Mouse (Mus musculus): ENCODE data around the gene Trp53i13. TPM values are rescaled to one million over a fixed set of nuclear protein-coding genes. Genes with fewer than 3 reads are reported as not detected.

Trp53i13 gene
- polyA plus RNA-seq, 1 experiment from 2014 or later, result 20.5 TPM

GRCm38 (mm10) chr11:77486798-77487197 lies 29.0 kb downstream of the Trp53i13 start:
- ATAC-seq (no peak), DNase-seq (ENCODE audit: low read depth, low spot score) (no peak)
- no peak for TF ChIP-seq CTCF (IDR thresholded peaks at IDR 0.05)
- in situ Hi-C loops (cut with MboI; ENCODE audit: low pct_unique_long_range_greater_than_20kb), result no loop called here
- CTCF ChIA-PET, result interaction anchor here (1.1 kb wide), 1 partner anchor 13 kb away, joined by 4 read pairs; no protein-coding TSS in a partner anchor
- H3K27me3 ChIP-seq, result no peaks in the 10 kb centered on the region
- POLR2A ChIA-PET, result no interaction called here

- in situ Hi-C loops (cut with MboI; ENCODE audit: low pct_unique_long_range_greater_than_20kb), result no loop called here
- TF ChIP-seq CTCF (IDR thresholded peaks at IDR 0.05), result no peak
- DNase-seq (ENCODE audit: low read depth, low spot score) (no peak), ATAC-seq (no peak)
- CTCF ChIA-PET, result interaction anchor here (1.3 kb wide), 1 partner anchor 16 kb away, joined by 3 read pairs; no protein-coding TSS in a partner anchor
- POLR2A ChIA-PET, result no interaction called here
- H3K27me3 ChIP-seq, result no peaks in the 10 kb centered on the region
These were observed 30.6 kb downstream of the Trp53i13 start for GRCm38 (mm10) chr11:77485229-77485628.

- POLR2A ChIA-PET, result no interaction called here
- DNase-seq (ENCODE audit: low read depth, low spot score), result no peak
- no peaks in the 10 kb centered on the region for H3K27me3 ChIP-seq
- CTCF ChIA-PET, result interaction anchor here (0.9 kb wide), 1 partner anchor 44 kb away, joined by 3 read pairs; no protein-coding TSS in a partner anchor
- no peak for TF ChIP-seq CTCF (IDR thresholded peaks at IDR 0.05)
- no peak for ATAC-seq
- in situ Hi-C loops (cut with MboI; ENCODE audit: low pct_unique_long_range_greater_than_20kb), result no loop called here
These were observed 32.1 kb downstream of the Trp53i13 start for GRCm38 (mm10) chr11:77483510-77484255.

- no peak for TF ChIP-seq CTCF (IDR thresholded peaks at IDR 0.05)
- ATAC-seq (no peak), DNase-seq (ENCODE audit: low read depth, low spot score) (no peak)
- POLR2A ChIA-PET, result no interaction called here
- in situ Hi-C loops (cut with MboI; ENCODE audit: low pct_unique_long_range_greater_than_20kb), result no loop called here
- CTCF ChIA-PET, result no interaction called here
- no peaks in the 10 kb centered on the region for H3K27me3 ChIP-seq
These were observed 32.7 kb downstream of the Trp53i13 start for GRCm38 (mm10) chr11:77483043-77483442.

GRCm38 (mm10) chr11:77476895-77477294 lies 38.9 kb downstream of the Trp53i13 start:
- POLR2A ChIA-PET, result interaction anchor here (1.2 kb wide), 1 partner anchor 11 kb away, joined by 3 read pairs; no protein-coding TSS in a partner anchor

GRCm38 (mm10) chr11:77476216-77476615 lies 39.6 kb downstream of the Trp53i13 start:
- no peak for TF ChIP-seq CTCF (IDR thresholded peaks at IDR 0.05)
- in situ Hi-C loops (cut with MboI; ENCODE audit: low pct_unique_long_range_greater_than_20kb), result no loop called here
- ChIA-PET POLR2A (no interaction called here), CTCF (interaction anchor here (1.0 to 1.8 kb wide), 2 partner anchors 8 to 18 kb away, joined by 3 to 6 read pairs; partner anchors contain the start of gene Git1)
- no peak for ATAC-seq
- DNase-seq (ENCODE audit: low read depth, low spot score), result no peak
- no peaks in the 10 kb centered on the region for H3K27me3 ChIP-seq

More at GRCm38 (mm10) chr11:77476895-77477294, 38.9 kb downstream of the Trp53i13 start:
- in situ Hi-C loops (cut with MboI; ENCODE audit: low pct_unique_long_range_greater_than_20kb), result no loop called here
- no peaks in the 10 kb centered on the region for H3K27me3 ChIP-seq
- DNase-seq (ENCODE audit: low read depth, low spot score) (no peak), ATAC-seq (no peak)
- CTCF ChIA-PET, result interaction anchor here (0.9 to 1.8 kb wide), 3 partner anchors 9 to 160 kb away, joined by 3 to 6 read pairs (median 3); partner anchors contain the start of gene Git1
- no peak for TF ChIP-seq CTCF (IDR thresholded peaks at IDR 0.05)

GRCm38 (mm10) chr11:77472775-77473174 lies 43.0 kb downstream of the Trp53i13 start:
- DNase-seq (ENCODE audit: low read depth, low spot score) (no peak), ATAC-seq (no peak)
- CTCF ChIA-PET, result no interaction called here
- H3K27me3 ChIP-seq, result no peaks in the 10 kb centered on the region
- POLR2A ChIA-PET, result no interaction called here
- in situ Hi-C loops (cut with MboI; ENCODE audit: low pct_unique_long_range_greater_than_20kb), result no loop called here
- TF ChIP-seq CTCF (IDR thresholded peaks at IDR 0.05), result no peak

- TF ChIP-seq CTCF (IDR thresholded peaks at IDR 0.05), result no peak
- ChIA-PET POLR2A (no interaction called here), CTCF (no interaction called here)
- in situ Hi-C loops (cut with MboI; ENCODE audit: low pct_unique_long_range_greater_than_20kb), result no loop called here
- no peaks in the 10 kb centered on the region for H3K27me3 ChIP-seq
- ATAC-seq, result no peak
- no peak for DNase-seq (ENCODE audit: low read depth, low spot score)
These were observed 44.4 kb downstream of the Trp53i13 start for GRCm38 (mm10) chr11:77471407-77471806.

- ChIA-PET CTCF (interaction anchor here (1.2 kb wide), 1 partner anchor 8 kb away, joined by 6 read pairs; no protein-coding TSS in a partner anchor), POLR2A (no interaction called here)
- TF ChIP-seq CTCF (IDR thresholded peaks at IDR 0.05), result no peak
- no peak for ATAC-seq
- no peak for DNase-seq (ENCODE audit: low read depth, low spot score)
- in situ Hi-C loops (cut with MboI; ENCODE audit: low pct_unique_long_range_greater_than_20kb), result no loop called here
- no peaks in the 10 kb centered on the region for H3K27me3 ChIP-seq
These were observed 47.4 kb downstream of the Trp53i13 start for GRCm38 (mm10) chr11:77468397-77468796.

- no peaks in the 10 kb centered on the region for H3K27me3 ChIP-seq
- in situ Hi-C loops (cut with MboI; ENCODE audit: low pct_unique_long_range_greater_than_20kb), result no loop called here
- ATAC-seq (no peak), DNase-seq (ENCODE audit: low read depth, low spot score) (no peak)
- ChIA-PET CTCF (interaction anchor here (1.2 to 1.3 kb wide), 2 partner anchors 9 to 59 kb away, joined by 4 to 6 read pairs; no protein-coding TSS in a partner anchor), POLR2A (no interaction called here)
- TF ChIP-seq CTCF (IDR thresholded peaks at IDR 0.05), result no peak
These were observed 48.0 kb downstream of the Trp53i13 start for GRCm38 (mm10) chr11:77467784-77468183.

GRCm38 (mm10) chr11:77467157-77467556 lies 48.6 kb downstream of the Trp53i13 start:
- CTCF ChIA-PET, result interaction anchor here (1.2 to 1.3 kb wide), 2 partner anchors 10 to 60 kb away, joined by 4 to 6 read pairs; no protein-coding TSS in a partner anchor
- H3K27me3 ChIP-seq, result no peaks in the 10 kb centered on the region
- DNase-seq (ENCODE audit: low read depth, low spot score) (no peak), ATAC-seq (no peak)
- no peak for TF ChIP-seq CTCF (IDR thresholded peaks at IDR 0.05)
- in situ Hi-C loops (cut with MboI; ENCODE audit: low pct_unique_long_range_greater_than_20kb), result no loop called here
- POLR2A ChIA-PET, result no interaction called here
